Mouse (Mus musculus): ENCODE results near the gene Klhl29.

DNA sequence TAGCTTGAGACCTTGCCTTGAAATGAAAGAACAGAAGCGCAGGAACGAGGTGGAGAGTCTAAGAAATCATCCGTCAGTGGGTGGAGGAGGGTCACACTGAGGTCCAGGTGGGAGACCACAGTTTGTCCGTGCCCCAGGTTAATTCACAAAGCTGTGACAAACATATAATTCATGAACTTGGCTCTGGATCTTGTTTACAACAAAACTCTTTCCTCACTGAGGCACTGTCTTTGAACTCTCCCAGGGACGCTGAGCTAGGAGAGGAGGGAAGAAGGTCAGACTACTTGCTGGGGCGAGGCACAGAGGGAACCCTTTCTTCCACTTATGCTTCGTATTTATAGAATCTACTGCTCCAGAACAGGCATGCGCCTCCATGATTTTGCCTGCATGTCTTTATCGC is 161.2 kb downstream of the Klhl29 start:
- TF ChIP-seq CTCF (conservative IDR thresholded peaks at IDR 0.05; ENCODE audit: low read length) (no peak), POU5F1 (IDR thresholded peaks at IDR 0.05; ENCODE audit: borderline replicate concordance, low read length) (no peak), NANOG (IDR thresholded peaks at IDR 0.05; ENCODE audit: borderline replicate concordance, low read length) (no peak)

Measured in E14TG2a.4 (cell line).